Mouse (Mus musculus) cerebellum, adult 2 months (tissue): ENCODE measurements at regions not wholly inside any gene's neighbourhood (a gene's known extent, or its start where the extent isn't known, plus 50 kb on each side); places are given as distances from the start of the nearest gene placed in this dataset.

Source experiments
- CTCF ChIP-seq: fragments of 200-500 bp; IDR thresholded peaks from 2 replicates; pipeline ENCODE4 v1.5.1; 2011; ENCODE audit warnings: low read depth, mild to moderate bottlenecking, control low read depth, low read length, moderate library complexity, borderline replicate concordance; ENCODE audit not compliant: insufficient read depth
- POLR2A ChIP-seq: fragments of 200-500 bp; IDR thresholded peaks from 2 replicates; pipeline ENCODE4 v1.6.1; 2011; ENCODE audit warnings: low read length, control low read depth, borderline replicate concordance; ENCODE audit not compliant: insufficient read depth

- TF ChIP-seq POLR2A (no peak), CTCF (no peak)
Observed at GRCm38 (mm10) chr15:10078434-10078833, 98.6 kb upstream of the Prlr start.
